Mouse (Mus musculus) c-Kit-positive CD71-positive TER-119-positive erythroid progenitor cells, embryonic 14.5 days (primary cell): ENCODE data around the gene Gm10645.

Source experiments
- DNase-seq: peaks from one replicate; pipeline ENCODE4 v3.0.0-alpha.2; 2013; ENCODE audit warnings: low spot score

Gm10645 gene

GRCm38 (mm10) chr8:83169127-83169526 is 3.2 kb upstream of the Gm10645 start:
- DNase-seq: no peak

- no peak for DNase-seq
These were observed 2.0 kb upstream of the Gm10645 start for GRCm38 (mm10) chr8:83167932-83168331.

- DNase-seq: no peak
These were observed 587 bp downstream of the Gm10645 start, which contains the start of gene Tbc1d9 for GRCm38 (mm10) chr8:83165235-83165930. Gene Tbc1d9 (plus strand): TSS chr8:83165352.

- no peak for DNase-seq
These were observed 5.4 kb downstream of the Gm10645 start for GRCm38 (mm10) chr8:83160613-83161012.

- no peak for DNase-seq
These were observed 6.4 kb downstream of the Gm10645 start for GRCm38 (mm10) chr8:83159615-83160014.

GRCm38 (mm10) chr8:83158971-83159370 is 7.0 kb downstream of the Gm10645 start:
- DNase-seq: no peak

- no peak for DNase-seq
These were observed 10.9 kb downstream of the Gm10645 start for GRCm38 (mm10) chr8:83155110-83155509.

- DNase-seq: no peak
These were observed 13.5 kb downstream of the Gm10645 start for GRCm38 (mm10) chr8:83152470-83152869.

GRCm38 (mm10) chr8:83152055-83152454 is 13.9 kb downstream of the Gm10645 start:
- DNase-seq: no peak

GRCm38 (mm10) chr8:83149124-83149523 is 16.8 kb downstream of the Gm10645 start:
- DNase-seq: no peak

GRCm38 (mm10) chr8:83145421-83145820 is 20.5 kb downstream of the Gm10645 start:
- DNase-seq: no peak

GRCm38 (mm10) chr8:83144601-83145000 is 21.4 kb downstream of the Gm10645 start:
- DNase-seq: no peak

GRCm38 (mm10) chr8:83141358-83141757 is 24.6 kb downstream of the Gm10645 start:
- DNase-seq: no peak

- DNase-seq: no peak
These were observed 25.3 kb downstream of the Gm10645 start for GRCm38 (mm10) chr8:83140701-83141111.

GRCm38 (mm10) chr8:83140068-83140467 is 25.9 kb downstream of the Gm10645 start:
- no peak for DNase-seq

- no peak for DNase-seq
These were observed 30.9 kb downstream of the Gm10645 start for GRCm38 (mm10) chr8:83135086-83135485.
